Mouse (Mus musculus): ENCODE results near the gene Abraxas2. TPM values are rescaled to one million over a fixed set of nuclear protein-coding genes. Genes with fewer than 3 reads are reported as not detected.
A peak's percentile ranks its signal among the peaks of the same experiment; 100 is the strongest.

Abraxas2 gene
- polyA plus RNA-seq, 1 experiment from 2014 or later = 38.7 TPM

GRCm38 (mm10) chr7:132815081-132815480, 43.9 kb upstream of the Abraxas2 start:
- ATAC-seq (ENCODE audit: low FRiP score) (no peak), DNase-seq (ENCODE audit: low spot score, missing footprints) (no peak)
- Histone ChIP-seq H3K27me3 (ENCODE audit: control insufficient read depth, insufficient read depth, low read length) (no peaks in the 10 kb centered on the region), H3K36me3 (ENCODE audit: control insufficient read depth, insufficient read depth, low read length) (no peaks in the 10 kb centered on the region), H3K9me3 (ENCODE audit: control insufficient read depth, low read length) (no peaks in the 10 kb centered on the region), H3K9ac (ENCODE audit: low read length) (no peak overlapping the region), H3K27ac (ENCODE audit: low read depth, low read length) (no peak overlapping the region), H3K4me1 (ENCODE audit: control insufficient read depth, insufficient read depth, low read length) (peaks cover 32% of the 10 kb centered on the region), H3K4me2 (no peak overlapping the region), H3K4me3 (ENCODE audit: low read depth, low read length) (no peak overlapping the region)
- 75% methylated on average over 5 of the region's 5 CpGs for WGBS

- WGBS = 49% methylated on average over 2 of the region's 2 CpGs
- ATAC-seq (ENCODE audit: low FRiP score) = no peak
- peaks cover 22% of the 10 kb centered on the region for H3K4me1 ChIP-seq (ENCODE audit: control insufficient read depth, insufficient read depth, low read length)
These were observed 42.5 kb upstream of the Abraxas2 start for GRCm38 (mm10) chr7:132816528-132816927.

GRCm38 (mm10) chr7:132817056-132817455, 42.0 kb upstream of the Abraxas2 start:
- no peaks in the 10 kb centered on the region for H3K36me3 ChIP-seq (ENCODE audit: control insufficient read depth, insufficient read depth, low read length)
- H3K4me3 ChIP-seq (ENCODE audit: low read depth, low read length) = no peak overlapping the region
- no peak overlapping the region for H3K4me2 ChIP-seq
- H3K9me3 ChIP-seq (ENCODE audit: control insufficient read depth, low read length) = no peaks in the 10 kb centered on the region
- ATAC-seq (ENCODE audit: low FRiP score) (no peak), DNase-seq (ENCODE audit: low spot score, missing footprints) (no peak)
- no peaks in the 10 kb centered on the region for H3K27me3 ChIP-seq (ENCODE audit: control insufficient read depth, insufficient read depth, low read length)
- no peak overlapping the region for H3K9ac ChIP-seq (ENCODE audit: low read length)
- peaks cover 16% of the 10 kb centered on the region; the same call in 1 of the 2 replicates for H3K4me1 ChIP-seq (ENCODE audit: control insufficient read depth, insufficient read depth, low read length)
- WGBS = 70% methylated on average over 6 of the region's 6 CpGs
- no peak overlapping the region for H3K27ac ChIP-seq (ENCODE audit: low read depth, low read length)

More at GRCm38 (mm10) chr7:132816528-132816927, 42.5 kb upstream of the Abraxas2 start:
- Histone ChIP-seq H3K27me3 (ENCODE audit: control insufficient read depth, insufficient read depth, low read length) (no peaks in the 10 kb centered on the region), H3K4me2 (no peak overlapping the region), H3K36me3 (ENCODE audit: control insufficient read depth, insufficient read depth, low read length) (no peaks in the 10 kb centered on the region), H3K27ac (ENCODE audit: low read depth, low read length) (no peak overlapping the region), H3K9me3 (ENCODE audit: control insufficient read depth, low read length) (no peaks in the 10 kb centered on the region), H3K4me3 (ENCODE audit: low read depth, low read length) (no peak overlapping the region), H3K9ac (ENCODE audit: low read length) (no peak overlapping the region)
- DNase-seq (ENCODE audit: low spot score, missing footprints) = no peak

GRCm38 (mm10) chr7:132820692-132821091, 38.3 kb upstream of the Abraxas2 start:
- Histone ChIP-seq H3K4me2 (no peak overlapping the region), H3K4me1 (ENCODE audit: control insufficient read depth, insufficient read depth, low read length) (peaks cover 4% of the 10 kb centered on the region; the same call in 1 of the 2 replicates), H3K27ac (ENCODE audit: low read depth, low read length) (no peak overlapping the region), H3K9me3 (ENCODE audit: control insufficient read depth, low read length) (no peaks in the 10 kb centered on the region), H3K27me3 (ENCODE audit: control insufficient read depth, insufficient read depth, low read length) (no peaks in the 10 kb centered on the region), H3K36me3 (ENCODE audit: control insufficient read depth, insufficient read depth, low read length) (no peaks in the 10 kb centered on the region), H3K9ac (ENCODE audit: low read length) (no peak overlapping the region), H3K4me3 (ENCODE audit: low read depth, low read length) (no peak overlapping the region)
- ATAC-seq (ENCODE audit: low FRiP score) (no peak), DNase-seq (ENCODE audit: low spot score, missing footprints) (peak; percentile 28)
- WGBS = 83% methylated on average over 3 of the region's 3 CpGs

GRCm38 (mm10) chr7:132823832-132824231, 35.2 kb upstream of the Abraxas2 start:
- no peak overlapping the region for H3K9ac ChIP-seq (ENCODE audit: low read length)
- H3K36me3 ChIP-seq (ENCODE audit: control insufficient read depth, insufficient read depth, low read length) = no peaks in the 10 kb centered on the region
- no peak for ATAC-seq (ENCODE audit: low FRiP score)
- no peak overlapping the region for H3K4me2 ChIP-seq
- no peak overlapping the region for H3K4me3 ChIP-seq (ENCODE audit: low read depth, low read length)
- H3K27ac ChIP-seq (ENCODE audit: low read depth, low read length) = no peak overlapping the region
- no peaks in the 10 kb centered on the region for H3K27me3 ChIP-seq (ENCODE audit: control insufficient read depth, insufficient read depth, low read length)
- H3K4me1 ChIP-seq (ENCODE audit: control insufficient read depth, insufficient read depth, low read length) = no peaks in the 10 kb centered on the region
- no peak for DNase-seq (ENCODE audit: low spot score, missing footprints)
- H3K9me3 ChIP-seq (ENCODE audit: control insufficient read depth, low read length) = no peaks in the 10 kb centered on the region

- H3K27me3 ChIP-seq (ENCODE audit: control insufficient read depth, insufficient read depth, low read length) = no peaks in the 10 kb centered on the region
- 26% methylated on average over 1 of the region's 1 CpGs for WGBS
- no peak overlapping the region for H3K4me2 ChIP-seq
- no peak overlapping the region for H3K9ac ChIP-seq (ENCODE audit: low read length)
- H3K27ac ChIP-seq (ENCODE audit: low read depth, low read length) = no peak overlapping the region
- H3K4me3 ChIP-seq (ENCODE audit: low read depth, low read length) = no peak overlapping the region
- H3K36me3 ChIP-seq (ENCODE audit: control insufficient read depth, insufficient read depth, low read length) = no peaks in the 10 kb centered on the region
- H3K4me1 ChIP-seq (ENCODE audit: control insufficient read depth, insufficient read depth, low read length) = no peaks in the 10 kb centered on the region
- DNase-seq (ENCODE audit: low spot score, missing footprints) (peak; percentile 28), ATAC-seq (ENCODE audit: low FRiP score) (no peak)
- H3K9me3 ChIP-seq (ENCODE audit: control insufficient read depth, low read length) = no peaks in the 10 kb centered on the region
These were observed 34.5 kb upstream of the Abraxas2 start for GRCm38 (mm10) chr7:132824346-132825022.

- Histone ChIP-seq H3K27ac (ENCODE audit: low read depth, low read length) (no peak overlapping the region), H3K4me1 (ENCODE audit: control insufficient read depth, insufficient read depth, low read length) (no peaks in the 10 kb centered on the region), H3K4me2 (no peak overlapping the region), H3K36me3 (ENCODE audit: control insufficient read depth, insufficient read depth, low read length) (peaks cover 8% of the 10 kb centered on the region; the same call in 1 of the 2 replicates), H3K9me3 (ENCODE audit: control insufficient read depth, low read length) (no peaks in the 10 kb centered on the region), H3K27me3 (ENCODE audit: control insufficient read depth, insufficient read depth, low read length) (no peaks in the 10 kb centered on the region), H3K9ac (ENCODE audit: low read length) (no peak overlapping the region), H3K4me3 (ENCODE audit: low read depth, low read length) (no peak overlapping the region)
- ATAC-seq (ENCODE audit: low FRiP score) (no peak), DNase-seq (ENCODE audit: low spot score, missing footprints) (peak; percentile 64)
- WGBS = 92% methylated on average over 4 of the region's 4 CpGs
These were observed 28.1 kb upstream of the Abraxas2 start for GRCm38 (mm10) chr7:132830955-132831354.

- Histone ChIP-seq H3K9ac (ENCODE audit: low read length) (no peak overlapping the region), H3K36me3 (ENCODE audit: control insufficient read depth, insufficient read depth, low read length) (no peaks in the 10 kb centered on the region), H3K4me3 (ENCODE audit: low read depth, low read length) (no peak overlapping the region), H3K4me2 (no peak overlapping the region), H3K27me3 (ENCODE audit: control insufficient read depth, insufficient read depth, low read length) (no peaks in the 10 kb centered on the region), H3K27ac (ENCODE audit: low read depth, low read length) (no peak overlapping the region), H3K9me3 (ENCODE audit: control insufficient read depth, low read length) (no peaks in the 10 kb centered on the region), H3K4me1 (ENCODE audit: control insufficient read depth, insufficient read depth, low read length) (no peaks in the 10 kb centered on the region)
- WGBS = 79% methylated on average over 5 of the region's 5 CpGs
- no peak for DNase-seq (ENCODE audit: low spot score, missing footprints)
- no peak for ATAC-seq (ENCODE audit: low FRiP score)
These were observed 17.7 kb upstream of the Abraxas2 start for GRCm38 (mm10) chr7:132841287-132841686.

- no peaks in the 10 kb centered on the region; the same call in 1 of the 2 replicates for H3K36me3 ChIP-seq (ENCODE audit: control insufficient read depth, insufficient read depth, low read length)
- no peak for DNase-seq (ENCODE audit: low spot score, missing footprints)
These were observed 16.6 kb upstream of the Abraxas2 start for GRCm38 (mm10) chr7:132842455-132842854.

More at GRCm38 (mm10) chr7:132842455-132842854, 16.6 kb upstream of the Abraxas2 start:
- no peaks in the 10 kb centered on the region for H3K4me1 ChIP-seq (ENCODE audit: control insufficient read depth, insufficient read depth, low read length)
- H3K27me3 ChIP-seq (ENCODE audit: control insufficient read depth, insufficient read depth, low read length) = no peaks in the 10 kb centered on the region
- no peak overlapping the region for H3K27ac ChIP-seq (ENCODE audit: low read depth, low read length)
- no peak for ATAC-seq (ENCODE audit: low FRiP score)
- no peaks in the 10 kb centered on the region for H3K9me3 ChIP-seq (ENCODE audit: control insufficient read depth, low read length)
- 94% methylated on average over 1 of the region's 1 CpGs for WGBS
- no peak overlapping the region for H3K9ac ChIP-seq (ENCODE audit: low read length)
- H3K4me2 ChIP-seq = no peak overlapping the region
- no peak overlapping the region for H3K4me3 ChIP-seq (ENCODE audit: low read depth, low read length)
